Mouse (Mus musculus) left cerebral cortex, postnatal 14 days (tissue): ENCODE results near the gene Arhgef1. TPM values are rescaled to one million over a fixed set of nuclear protein-coding genes. Genes with fewer than 3 reads are reported as not detected.

Experiments used
- DNase-seq, 2 experiments: peaks; one replicate each; pipeline ENCODE4 v3.0.0; 2021 to 2022; ENCODE audit warnings: low spot score in 2 of 2, mixed read lengths in 1 of 2
- intact Hi-C: fragments of 180-260 bp; cut with DNase I; formaldehyde crosslinking; loops from one replicate; pipeline ENCODE4 v1.15.1; 2025
- microRNA-seq, 2 experiments: library from miRNA; unstranded; fragments of <30 nt; microRNA quantifications; one replicate each; pipeline ENCODE4 v1.2.0; 2022
- total RNA-seq, 2 experiments: library from RNA; stranded (reverse); gene quantifications; 2 replicates each; pipeline ENCODE4 v1.2.3; 2021

Gene Arhgef1
- total RNA-seq, 2 experiments from 2014 or later, result 80.3 to 89.2 TPM

DNA sequence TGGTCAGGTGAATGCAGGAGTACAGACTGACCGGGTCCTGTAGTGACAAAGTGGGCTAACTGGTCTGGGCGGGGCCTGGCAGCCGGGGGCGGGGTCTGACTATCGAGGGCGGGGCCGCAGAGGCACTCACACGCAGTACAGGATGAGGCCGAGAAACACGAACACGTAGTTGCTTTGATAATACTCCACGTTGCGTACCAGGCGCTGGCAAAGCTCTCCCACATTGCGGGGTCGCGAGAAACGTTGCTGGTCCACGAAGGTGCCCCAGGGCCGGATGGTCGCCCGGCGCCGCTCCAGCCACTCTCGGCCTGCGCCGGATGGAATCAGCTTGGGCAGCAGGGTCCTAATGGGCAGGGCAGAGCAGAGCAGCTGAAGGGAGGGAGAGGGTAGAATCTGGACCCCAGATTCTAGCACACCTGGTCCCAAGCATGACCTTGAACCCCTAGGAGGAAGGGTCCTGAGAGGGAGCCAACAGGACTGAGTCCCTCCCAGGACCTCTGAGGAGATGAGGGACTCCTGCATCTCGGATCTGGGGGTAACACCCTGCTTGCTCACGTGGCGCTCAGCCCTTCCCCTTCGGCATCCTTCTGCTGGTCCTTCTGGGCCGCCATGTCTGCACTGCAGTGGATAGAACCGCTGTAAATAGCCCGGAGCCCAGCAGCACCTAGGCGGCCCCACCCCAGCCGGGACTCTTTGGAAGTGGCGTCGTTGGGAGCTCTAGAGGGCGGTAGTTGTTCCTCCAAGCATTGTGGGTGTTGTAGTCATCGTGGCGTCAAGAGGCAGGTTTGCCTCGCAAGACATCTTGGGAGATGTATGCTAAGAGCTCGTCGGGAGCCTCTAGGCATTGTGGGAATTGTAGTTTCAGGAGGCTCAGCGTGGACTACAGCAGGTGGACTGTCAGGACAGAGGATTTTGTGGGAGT is 69.5 kb downstream of the Arhgef1 start, which contains the start of gene Rabac1:
Rabac1 (minus strand) TSS at position 783 of the 922 bp plus-strand sequence.
- intact Hi-C loops, result no loop called here

DNA sequence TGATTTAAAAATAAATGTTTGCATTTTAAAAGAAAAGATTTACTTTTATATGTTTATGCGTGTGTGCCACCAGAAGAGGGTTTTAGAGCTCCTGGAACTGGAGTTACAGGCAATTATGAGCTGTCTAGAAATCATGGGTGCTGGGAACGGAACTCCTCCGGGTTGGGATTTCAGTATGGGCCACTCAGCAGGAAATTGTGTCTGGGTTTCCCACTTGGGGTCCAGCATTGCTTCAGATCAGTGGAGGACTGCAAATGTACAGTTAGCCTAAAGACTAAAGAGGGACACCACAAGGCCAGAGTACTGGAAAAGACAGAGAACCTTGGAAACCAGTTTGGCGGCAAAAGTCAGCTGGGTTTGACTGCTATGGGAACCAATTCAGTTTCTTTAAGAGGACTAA is 70.5 kb downstream of the Arhgef1 start:
- intact Hi-C loops, result no loop called here

More for the DNA sequence above, 69.5 kb downstream of the Arhgef1 start, which contains the start of gene Rabac1:
- DNase-seq, result peak; percentile 93 to 96

DNA sequence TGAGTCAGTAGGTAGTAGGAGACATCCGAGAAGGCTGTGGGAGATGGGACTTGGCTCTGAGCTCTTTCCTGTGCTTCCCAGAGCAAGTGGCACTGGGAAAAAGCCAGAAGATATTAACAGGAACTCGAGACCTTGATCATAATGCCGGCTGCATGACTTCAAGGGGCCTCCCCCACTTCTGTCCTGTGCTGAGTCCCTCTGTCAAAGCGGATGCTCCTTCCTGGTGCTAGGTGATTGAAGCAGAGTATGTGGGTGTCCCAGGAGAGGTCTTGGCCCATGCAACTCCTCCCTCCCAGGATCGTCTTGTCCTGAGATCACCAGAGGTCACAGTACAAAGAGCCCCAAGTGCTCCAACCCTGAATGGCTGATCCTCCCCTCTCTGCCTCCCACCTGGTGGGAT is 71.2 kb downstream of the Arhgef1 start:
- intact Hi-C loops, result no loop called here
- peak in 1 of 2 experiments; percentile 25 for DNase-seq

More for the DNA sequence above, 70.5 kb downstream of the Arhgef1 start:
- no peak for DNase-seq

DNA sequence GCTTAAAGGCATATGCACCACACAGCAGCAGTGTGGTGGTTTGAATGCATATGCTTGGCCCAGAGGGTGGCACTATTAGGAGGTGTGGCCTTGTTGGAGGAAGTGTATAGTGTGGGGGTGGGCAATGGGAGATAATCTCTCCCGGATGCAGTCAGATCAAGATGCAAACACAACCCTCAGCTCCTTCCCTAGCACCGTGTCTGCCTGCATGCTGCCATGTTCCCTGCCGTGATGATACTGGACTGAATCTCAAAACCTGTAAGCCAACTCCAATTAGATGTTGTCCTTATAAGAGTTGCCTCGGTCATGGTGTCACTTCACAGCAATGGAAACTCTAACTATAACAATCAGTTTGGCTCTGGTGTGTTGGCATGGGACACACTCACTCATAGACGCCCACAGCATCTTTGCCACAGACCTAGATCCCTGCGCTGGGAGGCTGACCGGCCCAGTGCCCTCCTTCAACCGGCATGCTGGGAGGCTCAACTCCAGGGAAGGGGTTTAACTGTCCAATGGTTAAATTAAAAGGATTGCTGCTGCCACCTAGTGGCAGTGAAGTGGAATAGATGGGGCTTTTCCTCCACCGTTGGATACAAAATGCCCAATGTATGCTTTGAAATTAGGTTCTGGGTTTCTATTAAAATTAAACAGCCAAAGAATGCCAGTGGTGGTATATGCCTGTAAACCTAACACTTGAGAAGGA is 72.3 kb downstream of the Arhgef1 start:
- intact Hi-C loops, result no loop called here
- DNase-seq, result peak in 1 of 2 experiments; percentile 61

Small RNAs within 50 kb of the gene (microRNA-seq; reads per million reads assigned to microRNA genes)
- gene Mir7046, result 5.5 to 10.4 reads per million in 2 experiments

Other genes with a start within 250 kb of the Arhgef1 start
- not detected for gene Tex101, start 226.2 kb upstream of the Arhgef1 start, total RNA-seq
- gene BC049730, start 193.7 kb upstream of the Arhgef1 start, total RNA-seq, result not detected
- not detected for gene Gm4763, start 176.0 kb upstream of the Arhgef1 start, total RNA-seq
- gene Cd177, start 142.6 kb upstream of the Arhgef1 start, total RNA-seq, result not detected
- not detected for gene Ceacam10, start 125.7 kb upstream of the Arhgef1 start, total RNA-seq
- not detected for gene Gm9844, start 40.7 kb upstream of the Arhgef1 start, total RNA-seq
- not detected for gene Lypd4, start 33.0 kb upstream of the Arhgef1 start, total RNA-seq
- gene Dmrtc2, start 32.9 kb upstream of the Arhgef1 start, total RNA-seq, result not detected
- gene Rps19, start 18.5 kb upstream of the Arhgef1 start, total RNA-seq, result 100 to 1,000 TPM; 421 to 431 TPM
- gene Cd79a, start 5.5 kb upstream of the Arhgef1 start, total RNA-seq, result under 1 TPM in 1 of 2 experiments, not detected in 1; 0.55 TPM
- not detected for gene Gm4881, start 41.6 kb downstream of the Arhgef1 start, total RNA-seq
- gene Rabac1, start 69.8 kb downstream of the Arhgef1 start, total RNA-seq, result 100 to 1,000 TPM; 303 to 313 TPM
- gene Atp1a3, start 103.0 kb downstream of the Arhgef1 start, total RNA-seq, result 1,000 to 10,000 TPM; 2,091 to 2,391 TPM
- 100 to 1,000 TPM; 264 to 270 TPM for gene Grik5, start 169.4 kb downstream of the Arhgef1 start, total RNA-seq
- 10 to 100 TPM; 28.1 to 30.0 TPM for gene Zfp574, start 169.7 kb downstream of the Arhgef1 start, total RNA-seq